Mouse (Mus musculus): ENCODE data around the gene Adora2b. TPM values are rescaled to one million over a fixed set of nuclear protein-coding genes. Genes with fewer than 3 reads are reported as not detected.

The Adora2b gene
- total RNA-seq (2021) = under 1 TPM; 0.63 to 0.70 TPM
- long read RNA-seq, experiment 1 = 0 reads
- long read RNA-seq, experiment 2 = 0 reads

DNA sequence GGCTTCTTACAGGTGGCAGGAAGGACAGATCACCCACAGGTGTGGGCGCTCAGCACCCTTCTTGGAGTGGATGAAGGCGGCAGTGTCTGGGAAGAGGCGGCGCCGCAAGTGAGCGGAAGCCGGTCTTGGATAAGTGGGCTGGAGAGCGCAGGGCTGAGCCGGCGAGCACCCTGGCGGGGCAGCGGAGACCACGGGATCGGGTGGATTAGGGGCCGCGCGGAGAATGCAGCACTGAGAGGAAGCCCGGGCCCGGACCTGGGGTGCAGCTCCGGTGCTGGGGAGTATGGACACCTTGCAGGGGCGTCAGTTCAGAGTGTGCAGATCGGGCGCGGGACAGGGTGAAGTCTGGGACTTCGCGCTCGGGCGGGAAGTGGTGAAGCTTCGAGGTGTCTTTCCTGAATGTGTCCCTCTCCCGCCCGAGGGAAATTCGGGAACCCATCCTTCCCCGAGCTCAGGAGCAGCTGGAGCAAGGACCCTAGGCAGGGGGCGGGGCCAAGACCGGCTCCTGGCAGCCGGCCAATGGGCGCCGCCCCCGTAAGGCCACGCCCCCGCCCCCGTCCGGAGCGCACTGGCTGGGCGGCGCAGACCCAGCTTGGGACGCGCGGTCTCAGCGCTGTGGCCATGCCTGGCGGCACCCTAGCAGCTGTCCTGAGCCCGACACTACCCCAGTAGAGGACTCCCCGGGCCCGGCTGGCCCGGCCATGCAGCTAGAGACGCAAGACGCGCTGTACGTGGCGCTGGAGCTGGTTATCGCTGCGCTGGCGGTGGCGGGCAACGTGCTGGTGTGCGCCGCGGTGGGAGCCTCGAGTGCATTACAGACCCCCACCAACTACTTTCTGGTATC, at the start of gene Adora2b:
Adora2b (plus strand) TSS at position 584 of the 844 bp plus-strand sequence.
- peak; percentile 70 to 74 for DNase-seq

DNA sequence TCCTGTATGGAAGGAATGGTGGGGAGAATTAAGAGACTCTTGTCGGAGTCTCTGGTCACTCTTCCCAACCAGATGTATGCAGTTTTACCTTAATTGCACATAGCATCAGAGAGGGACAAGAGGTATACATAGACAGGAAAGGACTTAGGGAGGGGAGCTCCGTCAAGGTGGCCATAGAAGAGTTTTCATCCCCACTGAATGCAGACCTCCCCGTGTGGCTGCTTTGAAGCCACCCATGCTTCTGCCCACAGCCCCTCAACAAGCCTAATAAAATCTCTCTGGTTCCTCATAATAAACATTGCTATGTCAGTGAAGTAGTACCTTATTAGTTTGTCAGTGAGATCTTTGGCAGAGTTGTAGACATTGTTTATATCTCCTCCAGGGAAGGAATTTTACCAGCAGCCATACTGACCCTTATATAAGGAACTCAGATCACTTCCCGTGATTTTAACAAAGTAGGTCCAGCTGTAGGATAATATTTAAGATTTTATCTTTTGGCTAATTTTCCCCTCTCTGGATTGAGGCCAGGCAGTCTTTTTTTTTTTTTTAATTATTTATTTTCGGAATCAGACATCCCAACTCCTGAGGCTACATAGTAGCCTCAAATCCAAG, 47.8 kb upstream of the Adora2b start:
- no peak for DNase-seq

DNA sequence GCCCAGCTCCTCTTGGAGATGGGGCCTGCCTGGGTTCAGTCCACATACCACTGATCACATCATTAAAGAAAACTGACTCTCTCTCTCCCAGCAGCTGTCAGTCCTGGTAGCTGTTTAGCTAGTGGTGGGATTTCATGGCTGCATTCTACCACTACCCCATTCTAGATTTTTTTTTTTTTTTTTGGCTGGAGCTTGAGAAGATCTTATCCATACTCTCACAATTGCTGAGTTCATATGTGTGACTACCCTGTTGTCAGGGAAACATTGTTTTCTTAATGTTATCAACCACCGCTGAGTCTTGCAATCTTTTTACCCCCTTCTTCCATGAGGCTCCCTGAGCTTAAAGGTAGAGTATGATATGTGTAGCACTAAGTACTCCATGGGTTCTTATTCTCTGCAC, 46.1 kb upstream of the Adora2b start:
- no peak for DNase-seq

DNA sequence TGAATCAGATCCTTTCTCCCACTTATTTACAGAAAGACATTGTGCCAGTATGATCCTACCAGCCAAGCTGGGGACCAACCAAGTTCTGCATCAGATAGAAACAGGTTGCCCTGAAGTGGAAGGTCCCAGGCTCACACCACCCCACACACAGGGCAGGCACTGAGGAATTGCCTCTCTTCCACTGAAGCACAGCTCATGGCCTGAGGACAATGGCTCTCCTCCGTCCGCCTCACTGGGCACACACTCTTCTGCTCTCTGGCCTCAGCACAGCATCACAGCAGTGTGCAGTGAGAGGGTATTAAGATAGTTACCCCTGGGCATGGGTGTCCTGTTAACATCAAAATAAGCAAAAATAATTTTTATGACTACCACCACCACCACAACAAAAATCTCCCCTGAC, 39.7 kb upstream of the Adora2b start:
- DNase-seq = no peak

DNA sequence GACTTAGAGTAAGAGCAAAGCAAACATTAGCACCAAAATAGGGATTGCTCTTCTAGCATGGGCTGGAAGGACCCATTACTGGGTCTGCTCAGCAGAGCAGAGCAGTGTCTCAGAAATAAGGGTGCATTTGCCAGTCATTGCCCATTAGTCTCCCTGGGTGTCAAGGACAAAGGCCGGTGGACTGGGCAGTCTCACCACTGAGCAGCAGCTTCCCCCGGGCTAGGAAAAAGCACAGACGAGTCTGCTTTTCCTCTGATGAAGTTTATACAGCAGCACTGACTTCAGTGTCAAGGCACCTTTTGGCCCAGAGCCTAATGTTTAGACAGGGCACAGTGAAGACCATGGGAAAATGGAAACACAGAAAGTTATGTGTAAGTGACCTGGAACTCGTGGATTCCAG, 38.9 kb upstream of the Adora2b start:
- peak; percentile 18 to 32 for DNase-seq

DNA sequence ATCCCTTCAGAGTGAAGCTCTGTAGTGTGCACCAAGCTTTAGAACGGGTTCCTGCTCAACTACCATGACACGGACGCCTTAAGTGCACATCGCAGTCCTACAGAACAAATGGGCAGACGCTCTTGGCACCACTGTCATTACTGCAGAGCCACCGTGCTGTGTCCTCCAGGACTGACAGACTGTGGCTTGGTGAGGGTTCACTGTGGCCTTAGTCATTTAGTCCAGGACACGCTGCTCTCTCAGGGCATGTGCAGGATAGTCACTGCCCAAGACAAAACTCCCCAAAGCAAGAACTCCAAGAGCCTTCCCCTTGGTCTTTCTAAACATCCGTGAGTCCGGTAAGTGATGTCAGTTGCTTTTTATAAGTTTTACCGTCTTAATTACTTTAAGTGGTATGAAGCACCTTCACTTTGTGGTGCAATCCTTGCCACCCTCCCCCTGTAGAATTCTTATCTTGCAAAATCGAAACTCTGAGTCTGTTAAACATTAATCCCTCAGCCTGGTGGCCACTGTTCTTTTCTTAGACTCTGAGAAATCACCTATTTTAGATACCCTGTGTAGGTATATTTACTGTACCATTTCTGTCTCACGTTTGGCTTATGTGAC, 35.3 kb upstream of the Adora2b start:
- DNase-seq = no peak

DNA sequence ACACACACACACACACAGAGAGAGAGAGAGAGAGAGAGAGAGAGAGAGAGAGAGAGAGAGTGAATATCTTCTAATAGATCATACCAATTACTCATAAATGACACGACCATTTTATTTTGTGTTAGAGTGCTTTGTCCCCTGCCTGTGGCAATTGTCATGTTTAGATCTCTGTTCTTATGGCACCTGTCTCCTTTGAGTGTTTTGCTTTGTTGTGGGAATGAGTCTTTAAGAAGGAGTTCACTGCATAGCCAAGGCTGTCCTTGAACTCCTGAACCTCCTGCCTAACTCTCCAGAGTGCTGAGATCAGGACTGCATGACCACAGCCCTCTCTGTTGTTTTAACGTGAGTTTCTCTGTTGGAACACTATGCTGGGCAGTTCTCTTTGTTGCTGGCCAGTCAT, 33.7 kb upstream of the Adora2b start:
- no peak for DNase-seq

DNA sequence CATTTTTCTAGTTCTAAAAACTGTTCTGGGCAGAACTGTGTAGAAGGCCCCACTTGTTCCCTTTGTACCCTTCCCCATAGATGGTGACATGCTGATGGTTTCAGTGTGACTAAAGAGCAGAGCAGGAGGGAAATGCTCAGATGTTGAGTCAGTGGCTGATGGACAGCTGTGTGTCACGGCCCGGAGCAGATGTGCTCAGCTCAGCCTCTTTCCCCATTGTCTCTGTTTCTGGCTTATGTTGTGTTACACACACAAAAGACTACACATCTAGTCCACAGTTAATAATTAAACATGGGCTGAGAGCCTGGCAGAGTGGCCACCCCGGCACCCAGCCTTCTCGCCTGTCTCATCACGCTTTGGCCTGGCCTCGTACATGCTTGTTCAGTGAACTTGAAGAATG, 31.0 kb upstream of the Adora2b start:
- no peak for DNase-seq

DNA sequence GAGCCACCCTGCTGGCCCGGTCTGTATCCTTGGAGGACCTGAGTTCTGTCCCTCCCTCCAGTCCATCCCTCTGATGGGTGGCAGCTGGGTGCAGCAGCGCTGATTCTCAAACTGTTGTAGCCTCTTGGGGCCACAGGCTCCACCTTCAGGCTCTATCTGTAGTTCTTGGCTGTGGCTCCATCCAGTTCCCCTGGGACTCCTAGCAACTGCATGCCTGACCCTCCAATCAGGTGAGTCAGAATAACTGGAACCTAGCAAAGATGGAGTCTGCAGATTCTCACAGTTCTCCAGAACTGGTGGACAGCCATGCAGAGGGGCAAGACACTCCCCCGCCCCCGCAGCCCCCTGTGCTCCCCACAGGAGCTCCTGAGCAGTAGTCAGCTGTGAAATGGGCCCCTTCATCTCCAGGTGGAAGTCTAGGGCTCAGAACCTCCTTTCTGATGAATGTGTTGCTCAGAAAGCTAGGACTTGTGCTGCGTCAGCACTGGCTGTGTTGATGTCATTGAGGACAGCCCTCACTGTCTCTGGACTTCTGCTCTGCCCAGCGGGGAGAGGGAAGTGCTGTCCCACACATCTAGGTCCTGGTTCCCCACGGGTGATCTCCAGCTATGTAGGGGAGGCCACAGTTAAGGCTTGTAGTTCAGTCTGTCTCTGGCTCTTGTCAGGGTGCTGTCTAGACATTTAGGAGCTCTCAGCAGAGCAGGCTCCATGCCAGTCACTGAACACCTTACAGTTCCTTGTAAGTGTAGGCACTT, 27.9 kb upstream of the Adora2b start:
- DNase-seq = no peak

DNA sequence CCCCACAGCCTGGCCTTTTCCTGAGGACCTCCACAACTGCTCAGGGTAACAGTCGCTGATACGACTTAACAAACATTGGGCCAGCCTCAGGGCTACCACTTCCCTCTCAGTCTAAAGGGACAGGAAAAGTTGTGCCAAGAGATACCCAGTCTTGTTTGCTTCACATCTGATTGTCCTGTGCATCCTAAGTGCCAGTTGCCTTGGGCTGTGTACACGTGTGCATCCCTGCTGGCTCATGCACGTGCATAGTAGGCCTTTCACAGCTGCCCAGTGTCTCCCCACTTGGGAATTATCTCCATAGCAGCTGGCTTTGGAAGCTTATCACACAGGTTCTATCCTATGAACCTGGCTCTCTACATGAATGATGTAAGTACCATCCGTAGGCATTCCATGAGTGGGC, 25.4 kb upstream of the Adora2b start:
- no peak for DNase-seq

DNA sequence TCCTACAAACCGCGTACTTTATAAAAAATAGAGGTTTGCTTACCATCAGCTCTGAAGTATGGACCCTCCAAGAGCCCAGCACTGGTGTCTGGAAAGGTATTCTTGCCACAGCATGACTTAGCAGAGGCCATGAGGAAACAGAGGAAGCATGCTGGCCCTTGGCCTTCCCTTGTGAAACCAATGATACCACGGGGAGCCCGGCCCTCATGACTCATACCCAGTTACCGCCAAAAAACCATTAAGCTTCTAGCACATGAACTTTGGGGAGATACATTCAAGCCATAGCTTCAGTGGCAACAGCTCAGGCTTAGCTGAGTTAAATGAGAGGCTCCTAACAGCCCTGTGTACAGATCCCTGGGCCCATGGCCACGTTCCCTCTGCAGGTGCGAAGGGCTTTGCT, 24.8 kb upstream of the Adora2b start:
- peak; percentile 36 to 43 for DNase-seq

DNA sequence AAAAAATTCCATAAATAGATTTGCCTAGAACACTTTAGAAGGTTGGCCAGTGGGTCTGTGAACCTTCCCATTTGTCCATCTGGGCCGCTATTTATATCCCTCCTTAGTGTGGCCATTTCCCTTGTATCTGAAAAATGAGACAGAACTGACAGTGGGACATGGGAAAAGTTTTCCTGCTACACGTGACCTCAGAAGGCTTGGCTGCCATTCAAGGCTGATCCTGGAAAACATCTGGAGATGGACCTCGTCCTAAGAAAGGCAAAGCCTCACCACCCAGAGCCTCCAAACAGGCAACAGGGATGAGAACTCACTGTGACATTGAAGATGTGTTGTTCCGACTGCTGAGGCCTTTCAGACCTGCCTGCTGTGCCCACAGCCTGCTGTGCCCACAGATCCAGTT, 24.0 kb upstream of the Adora2b start:
- peak in 1 of 2 experiments; percentile 8 for DNase-seq

DNA sequence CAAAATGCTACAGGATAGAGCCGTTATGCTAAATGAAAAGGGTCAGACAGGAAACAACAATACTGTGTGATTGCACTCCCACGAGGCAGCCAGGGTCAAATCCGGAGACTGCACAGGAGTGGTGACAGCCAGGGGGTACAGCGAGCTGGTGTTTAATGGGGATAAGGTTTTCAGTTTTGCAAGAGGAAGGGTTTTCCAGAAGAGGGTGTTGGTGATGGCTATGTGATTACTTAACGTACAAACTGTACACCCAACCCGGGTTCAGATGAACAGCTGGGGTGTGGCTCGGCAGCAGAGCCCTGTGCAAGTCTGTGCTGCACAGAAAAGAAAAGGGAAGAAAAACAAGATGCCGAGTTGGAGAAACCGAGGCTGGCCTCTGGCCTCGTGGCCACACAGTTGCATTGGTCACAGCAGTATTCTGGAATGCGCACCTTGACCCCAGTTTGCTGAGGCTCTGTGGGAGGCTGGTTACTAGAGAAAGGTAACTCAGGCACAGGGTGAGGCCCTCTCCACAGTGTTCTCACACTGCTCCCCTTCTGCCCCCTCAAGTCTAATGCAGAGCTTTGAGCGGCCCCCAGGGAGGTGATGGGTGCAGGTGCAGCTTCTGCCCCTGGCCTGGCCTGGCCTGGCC, 8.0 kb upstream of the Adora2b start:
- no peak for DNase-seq

DNA sequence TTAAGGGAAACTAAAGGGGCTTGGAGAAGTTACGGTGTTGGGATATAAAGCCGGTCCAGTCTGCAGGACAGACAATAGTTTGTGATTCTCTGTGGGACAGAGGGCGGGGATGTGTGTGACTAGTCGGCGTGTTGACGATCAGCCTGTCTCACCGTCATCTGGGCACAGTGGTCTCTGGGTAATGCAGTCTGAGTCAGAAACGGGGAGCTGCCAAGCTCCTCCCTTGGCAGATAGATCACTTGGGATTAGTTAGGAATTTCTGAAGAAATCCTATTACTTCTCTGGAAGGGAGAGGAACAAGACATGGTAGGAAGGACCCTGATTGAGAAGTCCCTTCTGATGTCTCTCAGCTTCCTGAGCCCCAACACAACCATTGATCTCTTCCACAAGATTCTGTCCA, 4.9 kb upstream of the Adora2b start:
- no peak for DNase-seq

DNA sequence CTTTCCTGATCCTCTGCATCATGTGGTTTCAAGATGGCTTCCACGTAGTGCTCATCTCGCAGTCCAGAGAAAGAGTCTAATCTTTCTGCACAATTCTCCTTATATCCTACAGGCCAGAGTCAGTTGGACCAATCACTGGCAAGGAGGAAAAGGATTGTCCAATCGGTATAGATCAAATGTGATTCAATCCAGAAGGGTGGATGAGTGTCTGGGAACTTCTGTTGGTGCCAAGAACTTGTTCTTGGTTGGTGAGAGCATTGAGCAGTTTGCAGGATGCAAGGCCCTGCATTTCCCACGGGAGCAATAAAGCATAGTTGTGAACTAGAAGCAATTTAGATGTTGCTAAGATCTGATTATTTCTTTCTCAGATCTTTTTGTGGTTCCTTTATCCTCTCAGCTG, 4.3 kb upstream of the Adora2b start:
- DNase-seq = no peak

DNA sequence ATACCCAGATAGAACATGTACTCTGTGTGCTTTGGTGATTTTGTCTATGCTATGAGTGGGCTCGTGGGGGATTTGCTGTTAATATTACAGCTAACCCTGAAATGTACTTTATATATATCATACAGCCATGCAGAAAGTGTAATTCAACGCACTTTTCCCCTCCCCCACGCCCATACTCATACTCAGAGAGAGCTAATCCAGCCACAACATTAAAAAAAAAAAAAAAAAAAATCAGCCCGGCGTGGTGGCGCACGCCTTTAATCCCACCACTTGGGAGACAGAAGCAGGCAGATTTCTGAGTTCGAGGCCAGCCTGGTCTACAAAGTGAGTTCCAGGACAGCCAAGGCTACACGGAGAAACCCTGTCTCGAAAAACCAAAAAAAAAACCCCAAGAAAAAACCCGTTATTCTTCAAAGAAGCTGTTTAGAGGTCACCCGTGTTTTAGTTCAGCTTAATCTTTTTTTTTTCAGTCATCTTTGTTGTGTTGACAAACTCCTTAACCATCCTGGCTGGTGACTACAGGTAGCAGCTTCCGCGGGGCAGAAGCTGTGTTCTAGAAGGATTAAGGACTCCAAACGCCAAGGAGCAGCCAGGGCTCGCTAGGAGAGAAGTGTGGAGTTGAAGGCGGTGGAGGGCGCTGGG, 904 bp upstream of the Adora2b start:
- no peak for DNase-seq

DNA sequence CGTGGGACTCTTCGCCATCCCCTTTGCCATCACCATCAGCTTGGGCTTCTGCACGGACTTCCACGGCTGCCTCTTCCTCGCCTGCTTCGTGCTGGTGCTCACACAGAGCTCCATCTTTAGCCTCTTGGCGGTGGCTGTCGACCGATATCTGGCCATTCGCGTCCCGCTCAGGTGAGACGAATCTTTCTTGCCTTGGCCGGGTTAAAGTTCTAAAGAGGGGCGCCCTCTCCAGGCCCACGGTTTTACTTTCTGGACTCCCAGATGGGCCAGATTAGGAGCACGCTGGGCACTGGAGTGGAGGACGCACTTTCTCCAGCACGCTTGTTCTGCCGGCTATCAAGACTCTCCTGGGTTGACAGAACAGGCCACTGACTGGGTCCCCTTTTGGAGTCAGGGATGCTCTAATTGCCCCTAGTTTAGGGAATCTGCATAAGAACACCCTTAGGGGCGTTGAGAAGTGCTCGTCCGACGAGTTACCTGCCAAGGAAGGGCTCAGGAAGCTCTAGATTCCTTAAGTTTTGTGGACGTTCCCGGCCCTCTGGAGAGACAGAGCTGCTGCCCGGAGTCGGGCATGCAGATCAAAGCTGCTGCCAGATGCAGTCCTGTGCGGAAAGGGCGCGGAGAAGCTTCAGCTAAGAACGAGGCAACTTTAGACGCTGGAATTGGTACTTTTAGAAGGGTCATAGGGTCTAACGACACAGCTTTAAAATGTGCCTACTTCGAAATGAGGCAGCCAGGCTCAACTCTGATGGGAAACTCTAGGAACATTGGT, 668 bp downstream of the Adora2b start:
- peak; percentile 42 to 45 for DNase-seq

DNA sequence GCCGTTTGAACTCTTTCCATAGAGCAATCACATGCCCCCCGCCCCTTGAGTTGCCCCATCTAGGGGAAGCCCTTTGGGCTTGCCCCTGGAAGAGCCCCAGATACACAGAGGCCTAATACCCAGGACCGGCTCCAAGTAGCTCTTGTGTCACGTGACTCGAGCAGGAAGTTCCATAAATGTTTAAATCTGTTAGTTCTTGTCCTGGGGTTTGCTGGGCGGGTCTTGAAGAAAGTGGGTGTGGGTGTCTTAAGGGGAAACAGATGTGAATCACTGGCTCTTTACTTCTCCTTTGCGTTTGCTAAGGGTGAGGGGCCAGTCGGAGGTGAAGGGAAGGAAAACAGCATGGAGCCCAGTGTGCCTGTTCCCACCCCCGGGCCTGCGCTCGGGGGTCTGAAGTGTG, 2.3 kb downstream of the Adora2b start:
- DNase-seq = no peak

DNA sequence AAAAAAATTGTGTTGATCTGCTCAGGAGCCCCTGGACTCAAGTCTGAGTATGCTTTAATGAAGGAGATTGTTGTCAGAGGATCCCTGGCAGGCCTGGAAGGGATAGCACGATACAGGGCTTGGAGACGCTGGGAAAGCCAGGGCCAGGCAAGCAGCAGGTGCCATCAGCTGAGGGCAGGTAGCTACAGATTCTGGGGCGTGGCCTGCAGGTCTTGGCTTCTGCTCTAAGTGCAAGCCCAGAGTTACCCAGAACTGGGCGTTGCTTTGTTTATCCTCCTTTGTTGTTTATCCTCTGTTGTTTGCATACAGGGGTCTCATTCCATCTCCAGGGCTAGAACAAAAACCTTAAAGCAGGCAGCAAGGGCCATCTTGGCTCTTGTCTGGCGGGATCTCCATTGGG, 4.6 kb downstream of the Adora2b start:
- no peak for DNase-seq

DNA sequence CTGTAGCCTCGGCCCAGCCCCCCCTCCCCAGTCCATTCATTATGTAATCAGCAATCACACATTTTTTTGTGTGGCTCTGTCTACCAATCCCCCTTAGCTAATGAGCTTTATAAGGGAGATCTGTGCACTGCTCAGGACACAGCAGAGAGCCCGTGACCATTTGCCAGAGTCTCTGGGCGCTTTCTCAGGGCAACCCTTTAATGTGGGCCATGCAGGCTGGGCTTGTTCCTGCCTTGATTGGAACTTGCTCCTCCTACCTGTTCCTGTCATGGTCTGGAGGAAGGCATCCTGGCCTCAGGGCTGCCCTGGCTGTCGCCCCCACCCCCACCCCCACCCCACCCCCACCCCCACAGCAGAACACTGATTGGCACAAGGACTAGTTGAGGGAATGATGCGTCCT, 10.4 kb downstream of the Adora2b start:
- no peak for DNase-seq

DNA sequence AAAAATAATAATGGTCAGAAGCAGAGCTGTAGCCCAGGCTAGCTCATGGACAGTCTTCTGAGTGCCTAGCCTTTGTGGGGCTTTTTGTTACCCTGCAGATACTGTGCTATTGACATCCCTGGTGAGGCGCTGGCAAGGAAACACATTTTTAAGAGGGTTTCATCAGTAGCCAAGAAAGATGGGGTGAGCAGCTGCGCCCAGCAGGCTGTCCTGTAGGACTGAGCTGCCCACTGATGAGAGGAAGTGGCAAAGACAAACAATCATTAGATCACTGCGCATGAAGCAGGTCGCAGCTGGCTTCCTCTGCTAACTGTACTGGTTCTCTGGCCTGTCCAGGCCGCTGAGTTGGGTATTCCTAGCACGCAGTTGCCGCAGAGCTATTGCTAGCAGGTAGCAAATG, 14.8 kb downstream of the Adora2b start:
- no peak for DNase-seq

Data from adrenal gland, postnatal 36 days (tissue).